Mouse (Mus musculus): Measurements from ENCODE around the gene Afg3l1.
"Not testable (repeated sequence)": the region's sequence is repeated elsewhere in the genome, so short reads cannot be mapped to it uniquely, and the experiment has no call there.

The Afg3l1 gene

DNA sequence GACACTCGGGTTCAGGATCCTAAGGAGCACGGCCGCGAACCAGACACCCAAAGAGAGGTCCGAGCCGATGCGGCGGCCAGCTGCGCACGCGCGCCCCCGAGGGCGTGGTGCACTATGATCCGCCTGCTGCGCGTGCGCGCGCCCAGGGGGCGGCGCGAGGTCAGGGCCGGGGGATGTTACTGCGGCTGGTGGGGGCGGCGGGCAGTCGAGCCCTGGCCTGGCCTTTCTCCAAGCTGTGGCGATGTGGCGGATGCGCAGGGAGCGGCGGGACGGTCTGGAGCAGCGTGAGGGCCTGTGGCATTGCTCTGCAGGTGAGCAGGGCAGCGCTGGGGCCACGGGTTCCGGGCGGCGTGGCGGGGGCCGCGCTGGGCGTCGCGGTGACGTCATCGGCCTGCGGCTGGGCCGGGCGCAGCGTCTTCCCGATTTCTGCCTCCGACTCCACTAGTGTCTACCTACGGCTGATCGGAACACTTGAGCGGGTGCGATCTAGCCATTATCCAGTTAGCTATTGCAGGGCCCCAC lies at the start of gene Afg3l1:
Gene Afg3l1 (plus strand): TSS at position 167 of the 522 bp plus-strand sequence.
- peak; percentile 96 for DNase-seq

DNA sequence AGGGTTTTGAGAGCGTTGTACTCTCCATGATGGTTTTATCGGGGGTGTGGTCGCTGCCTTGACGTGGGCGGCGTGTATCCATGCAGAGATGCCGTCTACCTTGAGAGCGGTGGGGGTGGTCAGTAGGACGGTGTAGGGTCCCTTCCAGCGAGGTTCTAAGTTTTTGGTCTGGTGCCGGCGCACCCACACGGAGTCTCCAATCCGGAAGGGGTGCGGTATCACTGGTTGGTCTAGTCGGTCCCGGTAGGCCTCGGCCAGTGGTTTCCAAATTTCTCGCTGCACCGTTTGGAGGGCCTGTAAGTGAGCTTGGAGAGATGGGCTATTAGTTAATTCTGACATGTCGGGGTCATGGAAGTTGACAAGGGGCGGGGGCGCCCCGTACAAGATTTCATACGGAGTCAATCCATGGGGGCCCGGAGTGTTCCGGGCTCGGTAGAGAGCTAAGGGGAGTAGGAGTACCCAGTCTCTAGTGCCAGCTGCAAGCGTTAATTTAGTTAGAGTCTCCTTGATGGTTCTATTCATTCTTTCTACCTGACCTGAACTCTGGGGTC lies 49.3 kb upstream of the Afg3l1 start:
- no peak for DNase-seq

- no peak for DNase-seq
Measured at GRCm38 (mm10) chr8:123428939-123429721, 48.6 kb upstream of the Afg3l1 start.

DNA sequence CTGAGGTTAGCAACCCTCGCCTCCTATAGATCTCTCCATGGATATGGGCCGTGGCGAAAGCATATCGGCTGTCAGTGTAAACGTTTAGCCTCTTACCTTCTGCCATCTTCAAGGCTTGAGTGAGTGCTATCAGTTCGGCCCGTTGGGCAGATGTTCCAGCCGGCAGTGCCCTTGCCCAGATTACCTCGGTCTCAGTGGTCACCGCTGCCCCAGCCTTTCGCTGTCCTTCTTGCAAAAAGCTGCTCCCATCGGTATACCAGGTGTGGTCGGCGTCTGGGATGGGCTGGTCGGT lies 48.0 kb upstream of the Afg3l1 start:
- DNase-seq = not testable (repeated sequence)

DNA sequence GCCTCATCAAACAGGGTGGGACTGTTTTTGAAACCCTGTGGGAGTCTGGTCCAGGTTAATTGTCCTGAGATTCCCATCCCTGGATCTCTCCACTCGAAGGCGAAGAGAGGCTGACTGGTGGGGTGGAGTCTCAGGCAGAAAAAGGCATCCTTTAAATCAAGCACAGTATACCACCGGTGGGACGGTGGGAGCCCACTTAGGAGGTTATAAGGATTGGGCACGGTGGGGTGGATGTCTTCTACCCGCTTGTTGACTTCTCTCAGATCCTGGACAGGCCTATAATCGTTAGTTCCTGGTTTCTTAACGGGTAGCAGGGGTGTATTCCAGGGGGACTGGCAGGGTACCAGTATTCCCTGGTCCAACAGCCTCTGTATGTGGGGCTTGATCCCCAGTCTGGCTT lies 46.8 kb upstream of the Afg3l1 start:
- not testable (repeated sequence) for DNase-seq

DNA sequence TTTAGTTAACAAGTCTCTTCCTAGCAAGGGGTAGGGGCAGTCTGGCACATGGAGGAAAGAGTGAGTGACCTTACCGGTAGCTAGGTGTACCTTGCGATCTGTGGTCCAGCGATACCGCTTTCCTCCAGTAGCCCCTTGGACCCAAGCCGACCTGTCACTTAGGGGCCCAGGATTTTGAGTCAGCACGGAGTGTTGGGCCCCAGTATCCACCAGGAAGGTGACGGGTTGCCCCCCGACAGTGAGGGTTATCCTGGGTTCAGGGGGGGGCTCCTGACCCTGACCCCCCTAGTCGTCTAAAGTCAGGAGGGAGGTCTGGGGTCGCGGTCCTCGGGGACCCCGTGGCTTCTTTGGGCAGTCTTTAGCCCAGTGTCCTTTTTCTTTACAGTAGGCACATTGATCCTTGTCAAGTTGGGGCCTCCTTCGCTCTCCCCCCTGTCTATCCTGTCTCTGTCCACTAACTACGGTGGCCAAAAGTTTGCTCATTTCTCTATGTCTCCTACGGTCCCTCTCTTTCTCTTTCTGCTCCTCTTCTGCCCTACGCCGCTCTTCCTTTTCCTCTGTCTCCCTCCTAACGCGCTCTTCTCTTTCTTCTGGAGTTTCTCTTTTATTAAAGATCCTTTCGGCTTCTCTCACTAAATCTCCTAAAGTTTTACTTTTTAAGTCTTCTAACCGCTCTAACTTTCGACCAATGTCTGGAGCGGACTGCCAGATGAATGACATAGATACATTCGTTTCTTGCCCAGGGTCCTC lies 45.9 kb upstream of the Afg3l1 start:
- DNase-seq = no peak

DNA sequence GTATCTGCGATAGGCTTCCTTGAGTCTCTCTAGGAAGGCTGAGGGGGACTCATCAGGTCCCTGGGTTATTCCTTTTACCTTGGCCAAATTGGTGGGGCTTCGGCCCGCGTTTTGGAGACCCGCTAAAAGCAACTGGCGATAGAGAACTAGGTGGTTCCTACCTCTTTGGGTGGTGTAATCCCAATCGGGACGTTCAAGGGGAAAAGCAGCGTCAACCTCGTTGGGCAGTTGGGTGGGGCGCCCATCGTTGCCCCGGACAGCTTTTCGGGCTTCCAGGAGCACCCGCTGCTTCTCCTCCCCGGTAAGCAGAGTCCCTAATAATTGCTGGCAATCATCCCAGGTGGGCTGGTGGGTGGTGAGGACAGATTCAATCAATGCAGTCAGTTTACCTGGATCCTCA lies 45.3 kb upstream of the Afg3l1 start:
- DNase-seq = no peak

DNA sequence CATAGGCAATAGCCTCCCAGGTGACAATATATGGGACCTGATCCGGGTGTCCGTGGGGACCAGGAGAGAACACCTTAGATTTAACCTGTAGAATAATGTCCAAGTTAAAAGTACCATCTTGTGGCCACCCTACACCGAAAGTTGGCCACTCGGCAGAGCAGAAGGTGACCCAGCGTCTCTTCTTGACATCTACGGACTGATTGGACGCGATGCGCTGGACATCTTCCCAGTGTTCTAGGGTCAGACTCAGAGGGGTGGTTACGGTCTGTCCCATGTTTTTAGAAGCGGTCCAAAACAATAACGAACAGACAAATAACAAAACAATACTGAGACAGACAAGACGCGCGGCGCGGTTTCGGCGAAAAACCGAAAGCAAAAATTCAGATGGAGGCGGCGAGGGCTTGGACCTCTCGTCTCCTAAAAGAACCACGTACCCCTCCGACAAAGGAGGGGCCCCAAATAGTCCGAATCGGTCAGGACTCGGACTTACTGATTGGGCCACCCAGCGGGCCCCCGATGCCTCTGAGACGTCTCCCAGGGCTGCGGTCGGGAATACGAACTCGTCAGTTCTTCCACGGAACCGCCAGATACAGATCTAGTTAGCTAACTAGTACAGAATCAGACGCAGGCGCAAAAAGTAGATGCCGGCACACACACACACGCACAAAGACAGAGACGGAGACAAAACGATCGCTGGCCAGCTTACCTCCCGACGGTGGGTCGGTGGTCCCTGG lies 44.3 kb upstream of the Afg3l1 start:
- not testable (repeated sequence) for DNase-seq

- DNase-seq = no peak
Measured at GRCm38 (mm10) chr8:123441788-123442187, 35.9 kb upstream of the Afg3l1 start.

DNA sequence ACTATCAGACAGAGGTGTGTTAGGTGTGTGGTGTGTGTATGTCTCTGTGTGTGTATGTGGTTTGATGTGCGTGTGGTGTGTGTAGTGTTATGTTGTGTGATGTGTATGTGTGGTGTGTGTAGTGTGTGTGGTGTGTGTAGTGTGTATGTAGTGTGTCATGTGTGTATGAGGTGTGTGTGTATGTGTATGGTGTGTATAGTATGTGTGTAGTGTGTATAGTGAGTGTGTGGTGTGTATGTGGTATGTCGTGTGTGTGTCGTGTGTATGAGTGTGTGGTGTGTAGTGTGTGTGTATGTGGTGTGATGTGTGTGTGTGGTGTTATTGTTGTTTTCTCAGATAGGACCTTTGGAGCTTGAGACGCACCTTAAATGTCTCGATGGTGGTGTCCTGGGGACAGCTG lies 35.4 kb upstream of the Afg3l1 start:
- DNase-seq = no peak

GRCm38 (mm10) chr8:123442871-123443575 lies 34.7 kb upstream of the Afg3l1 start:
- peak; percentile 98 for DNase-seq

DNA sequence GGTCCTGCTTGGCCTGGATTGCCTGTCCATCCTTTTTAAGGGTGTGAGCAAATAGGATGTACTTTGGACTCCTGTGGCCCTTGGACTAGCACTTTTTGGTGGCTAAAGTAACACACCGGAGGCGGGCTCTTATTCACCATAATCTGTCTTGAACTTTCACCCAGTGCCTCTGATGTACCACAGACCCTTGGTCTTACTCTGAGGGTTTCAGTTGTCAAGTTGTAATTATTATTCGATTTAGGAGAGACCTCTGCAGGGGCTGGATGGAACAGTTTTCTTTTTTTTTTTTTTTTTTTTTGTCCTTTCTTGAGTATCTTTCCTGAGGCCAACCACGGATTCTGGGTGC lies 34.2 kb upstream of the Afg3l1 start:
- no peak for DNase-seq

DNA sequence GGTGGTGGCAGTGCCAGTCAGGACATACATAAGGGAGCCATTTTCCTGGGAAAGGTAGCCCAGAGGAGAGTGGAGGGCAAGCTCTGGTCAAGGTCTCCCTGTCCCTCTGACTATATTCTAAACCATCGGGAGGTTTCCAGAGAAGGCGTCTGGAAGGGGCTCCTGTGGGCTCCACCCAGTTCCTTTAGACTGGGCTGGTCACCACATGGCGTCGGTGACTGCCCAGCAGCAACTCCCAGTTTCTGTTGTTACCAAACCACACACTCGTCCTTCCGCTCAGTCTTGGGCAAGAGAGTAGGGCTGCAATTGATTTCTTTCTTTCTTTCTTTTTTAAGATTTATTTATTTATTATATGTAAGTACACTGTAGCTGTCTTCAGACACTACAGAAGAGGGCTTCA lies 33.6 kb upstream of the Afg3l1 start:
- DNase-seq = no peak

- DNase-seq = no peak
Measured at GRCm38 (mm10) chr8:123445981-123446380, 31.7 kb upstream of the Afg3l1 start.

DNA sequence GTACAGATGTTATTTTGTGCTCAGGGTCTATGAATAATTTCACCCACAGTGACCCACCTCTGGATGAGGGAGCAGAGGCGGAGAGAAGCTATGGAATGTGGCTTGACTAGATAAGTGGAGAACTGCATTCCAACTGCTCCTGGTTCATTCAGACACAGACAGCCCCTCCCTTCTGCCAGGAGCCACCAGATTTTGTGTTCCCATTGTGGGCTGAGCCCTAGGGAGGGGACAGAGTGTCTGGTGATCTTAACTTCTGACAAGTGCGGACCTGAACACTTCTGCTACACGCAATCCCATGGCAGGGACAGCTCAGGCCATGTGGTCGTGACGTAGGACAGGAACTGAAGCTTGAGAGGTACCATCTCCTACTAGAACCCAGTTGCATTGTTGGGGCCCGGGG lies 30.9 kb upstream of the Afg3l1 start:
- DNase-seq = no peak

GRCm38 (mm10) chr8:123450783-123451182 lies 26.9 kb upstream of the Afg3l1 start:
- DNase-seq = no peak

GRCm38 (mm10) chr8:123451747-123452146 lies 26.0 kb upstream of the Afg3l1 start:
- not testable (repeated sequence) for DNase-seq

DNA sequence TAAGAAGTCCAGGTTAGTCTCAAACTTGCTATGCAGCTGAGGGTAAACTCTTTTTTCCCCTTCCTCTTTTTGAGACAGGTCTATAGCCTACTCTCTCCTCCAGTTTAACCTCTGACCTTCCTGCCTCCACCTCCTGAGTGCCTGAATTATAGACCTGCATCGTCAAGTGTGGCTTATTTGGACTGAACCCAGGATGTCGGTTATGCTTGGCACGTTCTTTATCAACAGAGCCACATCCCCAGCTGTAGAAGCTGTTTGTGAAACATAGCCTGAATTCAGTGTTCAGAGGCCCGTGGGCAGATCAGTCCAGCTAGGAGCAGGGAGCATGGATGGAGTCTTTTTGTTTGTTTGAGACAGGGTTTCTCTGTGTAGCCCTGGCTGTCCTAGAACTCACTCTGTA lies 25.6 kb upstream of the Afg3l1 start:
- DNase-seq = no peak

DNA sequence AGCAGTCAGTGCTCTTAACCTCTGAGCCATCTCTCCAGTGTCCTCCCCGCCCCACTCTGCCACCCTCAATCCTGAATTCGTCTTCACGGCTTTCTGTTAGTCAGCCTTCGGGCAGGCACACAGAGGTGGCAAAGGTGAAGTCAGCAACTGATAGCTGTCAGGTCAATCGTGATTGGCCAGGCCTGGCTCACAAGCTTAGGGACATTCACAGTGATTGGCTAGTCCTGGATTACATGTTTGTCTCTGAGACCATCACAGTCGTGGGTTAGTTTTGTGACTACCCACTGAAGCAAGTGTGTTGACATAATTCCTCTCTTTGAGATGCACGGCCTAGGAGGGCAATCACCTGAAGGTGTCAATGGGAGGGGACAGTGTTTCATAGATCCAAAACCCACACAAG lies 24.4 kb upstream of the Afg3l1 start:
- no peak for DNase-seq

DNA sequence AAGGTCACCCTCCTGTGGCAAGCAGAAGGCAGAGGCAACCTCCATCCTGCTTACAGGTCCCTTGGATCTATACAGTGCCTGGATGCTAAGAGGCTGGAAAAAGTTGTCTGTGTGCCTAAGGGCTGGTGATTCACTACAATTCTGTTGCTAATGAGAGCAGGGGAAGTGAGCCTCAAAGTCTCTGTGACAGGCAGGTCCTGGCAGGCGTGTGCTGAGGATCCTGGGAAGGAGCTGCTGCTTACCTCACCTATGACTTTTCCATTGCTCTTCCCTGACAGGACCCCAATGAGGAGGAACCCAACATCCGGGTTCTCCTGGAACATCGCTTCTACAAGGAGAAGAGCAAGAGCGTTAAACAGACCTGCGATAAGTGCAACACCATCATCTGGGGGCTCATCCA lies 23.8 kb upstream of the Afg3l1 start:
- no peak for DNase-seq

DNA sequence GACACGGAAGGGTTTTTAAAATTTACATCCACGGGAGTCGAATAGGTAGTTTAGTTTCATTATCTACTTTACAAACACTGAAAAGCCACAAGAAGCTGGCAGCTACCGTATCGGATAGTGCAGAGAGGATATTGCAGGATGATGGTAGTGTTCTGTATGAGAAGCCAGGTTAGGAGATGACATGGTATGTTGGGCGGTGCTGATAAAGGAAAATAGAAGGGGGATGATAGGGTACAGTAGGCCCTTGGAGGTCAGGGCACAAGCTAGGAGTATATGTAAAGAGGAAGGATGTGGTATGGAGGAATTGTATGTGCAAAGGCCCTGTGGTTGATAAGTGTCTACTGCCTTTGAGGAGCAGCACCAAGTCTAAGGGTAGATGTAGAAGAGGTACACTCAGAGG lies 23.1 kb upstream of the Afg3l1 start:
- no peak for DNase-seq

DNA sequence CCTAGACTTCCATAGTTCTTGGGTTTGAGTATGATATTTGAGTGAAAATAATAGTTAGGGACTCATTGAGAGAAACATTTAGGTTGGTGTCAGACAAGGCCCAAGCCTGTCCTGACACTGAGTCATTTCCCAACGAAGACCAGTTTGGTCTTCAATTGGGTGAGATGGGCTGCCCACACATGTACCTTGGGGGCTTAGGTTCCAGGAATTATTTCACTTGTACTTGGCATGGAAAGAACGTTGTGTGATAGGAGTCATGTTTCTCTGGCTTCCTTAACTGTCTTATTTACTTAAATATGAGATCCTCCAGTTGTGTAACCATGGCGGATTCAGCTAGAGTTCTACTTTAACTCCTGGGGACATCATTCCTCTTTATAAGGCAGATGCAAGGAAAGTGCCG lies 14.1 kb upstream of the Afg3l1 start:
- no peak for DNase-seq

GRCm38 (mm10) chr8:123467476-123467875 lies 10.2 kb upstream of the Afg3l1 start:
- no peak for DNase-seq
